In the genomic region with DNA sequence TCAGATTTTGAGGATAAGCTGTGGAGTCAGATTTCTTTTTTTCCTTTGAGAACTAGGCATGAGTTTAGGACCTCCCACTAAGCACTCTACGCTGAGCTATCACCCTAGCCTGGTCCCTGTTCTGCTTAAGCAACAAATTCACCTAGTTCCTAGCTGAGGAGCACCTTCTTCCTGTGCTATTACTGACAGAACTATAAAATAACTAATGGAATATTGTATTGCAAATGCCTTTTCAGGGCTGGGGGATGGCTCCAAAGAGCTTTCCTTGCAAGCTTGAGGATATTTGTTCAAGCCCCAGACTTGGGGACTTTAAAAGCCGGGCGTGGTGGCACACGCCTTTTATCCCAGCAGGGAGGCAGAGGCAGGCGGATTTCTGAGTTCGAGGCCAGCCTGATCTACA, we compare ENCODE assay signal across 27 mouse cellular contexts. TPM values are rescaled to one million over a fixed set of nuclear protein-coding genes. Genes with fewer than 3 reads are reported as not detected.
"Had no signal": no experiment of that assay in that cellular context is flagged by ENCODE, and none has a peak within 500 bp of the region (broad histone marks: within the 10 kb centered on the region; RNA-seq: fewer than 3 reads in every experiment).

No protein-coding gene starts in this region.

- H3K9me3 ChIP-seq: heart, embryonic 10.5 days; heart, embryonic 12.5 days; hindbrain, embryonic 10.5 days; hindbrain, embryonic 12.5 days; intestine, embryonic 15.5 days; limb, embryonic 10.5 days; limb, embryonic 12.5 days; liver, embryonic 13.5 days had no signal

- DNase-seq: gastrocnemius, adult 2 months; gastrocnemius, postnatal 10 days; gastrocnemius, postnatal 25 days; heart, adult 18-20 months; heart, postnatal 10 days; heart, postnatal 4 days; kidney, adult 18-20 months; kidney, adult 8-10 months; kidney, postnatal 10 days; kidney, postnatal 25 days; kidney, postnatal 4 days; liver; liver, embryonic 13.5 days had no signal

- ATAC-seq: hindbrain, embryonic 16.5 days; inflammation-experienced regulatory T-cells, adult 6 months; intestine, embryonic 15.5 days had no signal

- H3K36me3 ChIP-seq: heart, embryonic 10.5 days; heart, embryonic 12.5 days; hindbrain, embryonic 10.5 days; hindbrain, embryonic 12.5 days; intestine, embryonic 15.5 days; limb, embryonic 10.5 days; limb, embryonic 12.5 days; liver, embryonic 13.5 days had no signal

- H3K4me2 ChIP-seq: heart, embryonic 12.5 days; hindbrain, embryonic 12.5 days; hindbrain, embryonic 14.5 days; intestine, embryonic 15.5 days; limb, embryonic 12.5 days; liver, embryonic 11.5 days; liver, embryonic 13.5 days had no signal

- H3K9ac ChIP-seq: heart, embryonic 12.5 days; hindbrain, embryonic 12.5 days; hindbrain, embryonic 14.5 days; intestine, embryonic 15.5 days; limb, embryonic 12.5 days; liver, embryonic 13.5 days had no signal

- H3K27me3 ChIP-seq: heart, embryonic 12.5 days; hindbrain, embryonic 12.5 days; intestine, embryonic 15.5 days; limb, embryonic 12.5 days; liver, embryonic 13.5 days had no signal

- H3K4me3 ChIP-seq: gastrocnemius, adult 2 months; heart, embryonic 10.5 days; heart, embryonic 12.5 days; hindbrain, embryonic 10.5 days; hindbrain, embryonic 12.5 days; intestine, embryonic 15.5 days; layer of hippocampus, adult 2 months; left cerebral cortex, adult 2 months; limb, embryonic 10.5 days; limb, embryonic 12.5 days; liver, embryonic 13.5 days had no signal

- H3K27ac ChIP-seq: gastrocnemius, adult 2 months; heart, embryonic 10.5 days; hindbrain, embryonic 10.5 days; hindbrain, embryonic 12.5 days; hindbrain, embryonic 14.5 days; intestine, embryonic 15.5 days; layer of hippocampus, adult 2 months; left cerebral cortex, adult 2 months; limb, embryonic 10.5 days; limb, embryonic 12.5 days; liver, embryonic 13.5 days had no signal

RNA-seq across cellular contexts. Expression of gene Slc12a8, which starts 55.5 kb away (rescaled TPM):
- total RNA-seq: granulocyte monocyte progenitor cell, adult 5-6 weeks had no signal
